Mouse (Mus musculus): ENCODE measurements at regions not wholly inside any gene's neighbourhood (a gene's known extent, or its start where the extent isn't known, plus 50 kb on each side); places are given as distances from the start of the nearest gene placed in this dataset.

- DNase-seq (ENCODE audit: low read depth): no peak
Observed at GRCm38 (mm10) chr4:124395069-124395965, 215.3 kb downstream of the 3100002H09Rik start.

DNA sequence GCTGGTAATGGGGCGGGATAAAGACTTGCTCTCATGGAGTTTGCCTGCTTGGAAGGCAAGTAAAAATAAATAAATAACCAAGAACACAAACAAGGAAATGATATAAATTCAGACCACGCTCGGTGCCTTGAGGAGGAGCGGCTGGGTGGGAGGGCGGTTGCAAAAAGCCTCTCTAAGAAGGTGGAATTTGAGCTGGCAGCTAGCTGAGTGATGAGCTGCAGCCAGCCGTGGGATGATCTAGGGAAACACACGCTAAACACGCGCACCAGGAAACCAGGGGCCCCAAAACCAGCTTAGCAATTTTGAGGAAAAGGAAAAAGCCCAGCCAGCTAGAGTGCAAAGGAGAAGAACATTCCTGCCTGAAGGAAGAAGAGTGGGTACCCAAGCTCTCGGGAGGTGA, 217.0 kb downstream of the 3100002H09Rik start:
- DNase-seq (ENCODE audit: low read depth): no peak

- DNase-seq (ENCODE audit: low read depth): no peak
Observed at GRCm38 (mm10) chr4:124389067-124389466, 221.5 kb downstream of the 3100002H09Rik start.

DNA sequence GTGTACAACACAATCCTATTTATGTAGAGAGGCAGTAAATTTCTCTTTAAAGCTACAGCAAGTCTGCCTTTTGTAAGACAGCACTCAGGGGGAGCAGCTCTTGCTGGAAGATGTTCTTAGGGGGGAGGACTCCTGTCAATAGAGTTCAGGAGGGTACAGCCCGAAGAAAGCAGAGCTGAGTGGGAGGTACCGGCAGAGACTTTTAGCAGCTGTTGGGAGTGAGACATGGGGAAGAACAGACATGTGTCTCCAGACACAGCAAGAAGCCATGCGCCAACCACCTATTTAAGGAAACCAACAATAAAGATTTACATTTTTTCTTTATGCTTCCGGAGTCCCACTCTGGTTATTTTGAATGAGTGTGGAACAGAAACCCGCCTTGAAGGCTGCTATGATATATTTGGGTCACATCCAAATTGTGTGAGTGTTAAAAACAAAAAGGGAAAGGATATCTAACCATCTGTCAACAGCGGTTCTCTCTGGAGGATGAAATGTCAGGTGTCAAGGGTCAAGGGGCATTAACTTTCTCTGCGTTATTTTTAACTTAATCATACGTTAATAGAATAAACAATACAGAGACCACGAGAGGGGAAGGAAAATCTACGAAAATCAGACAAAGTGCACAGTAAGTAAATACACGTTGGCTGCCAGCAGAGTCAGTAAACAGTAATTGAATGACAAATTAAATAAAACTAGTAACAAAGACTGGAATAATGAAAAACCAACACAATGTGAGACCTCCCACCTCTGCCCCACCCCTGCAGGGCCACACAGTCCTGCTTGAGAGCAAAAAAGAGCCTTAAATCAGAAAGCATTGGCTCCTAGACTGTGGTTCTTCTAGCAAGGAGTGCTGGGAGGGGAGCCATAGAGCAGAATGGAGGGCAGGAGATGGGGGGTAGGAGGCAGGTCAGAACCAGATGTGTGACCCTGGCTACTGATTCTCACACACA, 225.2 kb downstream of the 3100002H09Rik start:
- no peak for DNase-seq (ENCODE audit: low read depth)

DNA sequence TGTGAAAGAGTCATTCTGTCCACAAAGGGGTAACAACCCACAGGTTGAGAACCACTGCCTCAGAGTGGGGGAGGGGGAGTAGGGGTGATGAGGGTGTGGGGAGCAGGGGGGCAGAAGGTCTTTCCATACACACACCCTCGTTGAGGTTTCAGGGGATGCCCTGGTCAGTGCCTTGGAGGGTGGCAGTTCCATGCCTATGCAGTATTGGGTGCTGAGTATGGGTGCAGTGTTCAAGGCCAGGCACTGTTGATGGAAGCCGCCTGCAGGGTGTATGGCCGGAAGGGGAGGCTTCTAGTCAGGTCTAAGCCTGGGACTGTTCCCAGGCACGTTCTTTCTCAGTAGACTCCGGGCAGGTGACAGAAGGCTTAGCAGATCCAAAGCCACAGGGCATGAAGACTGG, 234.1 kb downstream of the 3100002H09Rik start:
- no peak for DNase-seq (ENCODE audit: low read depth)

DNA sequence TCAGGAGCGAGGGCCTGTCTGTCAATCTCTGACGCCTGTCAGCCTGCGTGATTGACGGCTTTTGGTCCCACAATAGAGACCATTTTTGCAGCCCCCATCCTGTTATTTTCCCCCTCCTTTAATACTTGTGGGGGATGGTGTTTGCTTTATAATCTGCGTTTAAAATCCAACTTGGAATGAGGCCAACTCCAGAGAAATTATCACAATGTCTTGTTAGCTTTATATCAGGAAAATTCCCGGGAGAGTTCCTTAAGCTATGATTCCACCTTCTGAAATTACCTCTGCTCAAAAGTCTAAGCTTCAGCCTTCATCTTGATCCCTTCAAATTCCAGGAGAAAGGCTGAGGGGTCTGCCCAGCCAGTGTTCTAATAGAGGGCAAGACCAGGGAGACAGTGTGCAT, 235.0 kb downstream of the 3100002H09Rik start:
- DNase-seq (ENCODE audit: low read depth): no peak

DNA sequence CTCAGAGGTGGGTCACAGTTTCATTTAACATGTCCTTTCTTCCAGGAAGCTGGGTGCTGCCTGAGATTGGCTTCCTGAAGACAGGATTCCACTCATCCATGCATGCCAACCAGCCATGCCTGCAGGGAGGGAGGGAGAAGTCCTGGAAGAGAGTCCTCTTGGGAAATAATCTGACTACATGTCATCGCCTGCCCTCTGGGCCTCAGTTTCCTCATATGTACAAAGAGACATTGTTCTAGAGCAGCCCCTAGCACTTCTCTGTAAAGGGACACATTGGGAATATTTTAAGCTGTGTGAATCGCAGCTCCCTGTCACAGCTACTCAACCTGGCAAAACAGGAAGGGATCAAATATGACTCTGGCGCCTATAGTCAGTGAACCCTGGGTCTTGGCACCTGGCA, 241.8 kb downstream of the 3100002H09Rik start:
- DNase-seq (ENCODE audit: low read depth): no peak

DNA sequence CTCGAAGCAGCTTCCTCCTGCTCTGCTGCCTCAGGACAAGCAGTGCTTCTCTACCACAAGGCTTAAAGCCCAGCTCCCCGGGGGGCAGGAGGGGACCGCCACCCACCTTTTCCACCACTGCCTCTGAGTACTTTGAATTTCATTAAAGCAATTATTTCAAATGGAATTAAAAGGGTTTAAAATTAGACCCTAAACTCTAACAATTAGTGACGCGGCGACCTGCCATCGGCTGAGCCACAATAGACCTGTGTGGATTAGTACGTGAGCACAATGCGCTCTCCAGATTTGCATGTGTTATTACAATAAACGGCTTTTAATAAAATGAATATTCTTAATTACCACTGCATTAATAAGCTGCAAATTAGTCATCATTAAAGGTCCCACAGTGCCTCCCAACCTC, 242.5 kb downstream of the 3100002H09Rik start:
- DNase-seq (ENCODE audit: low read depth): no peak

DNA sequence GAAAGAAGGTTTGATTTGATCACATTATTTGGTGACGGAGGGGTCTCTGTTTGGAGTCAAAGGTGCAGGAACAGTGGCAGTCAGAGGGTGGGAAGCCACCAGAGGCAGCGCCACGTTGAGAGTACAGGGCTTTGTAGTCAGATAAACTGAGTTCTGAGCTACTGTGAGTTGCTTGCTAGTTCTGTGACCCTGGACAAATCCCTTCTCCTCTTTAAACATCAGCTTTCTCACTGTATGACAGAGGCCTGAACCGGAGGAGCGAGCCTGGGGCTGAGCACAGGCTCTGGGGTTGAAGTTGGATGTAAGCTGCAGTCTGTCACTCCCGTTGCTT, 250.1 kb downstream of the 3100002H09Rik start:
- DNase-seq (ENCODE audit: low read depth): no peak

DNA sequence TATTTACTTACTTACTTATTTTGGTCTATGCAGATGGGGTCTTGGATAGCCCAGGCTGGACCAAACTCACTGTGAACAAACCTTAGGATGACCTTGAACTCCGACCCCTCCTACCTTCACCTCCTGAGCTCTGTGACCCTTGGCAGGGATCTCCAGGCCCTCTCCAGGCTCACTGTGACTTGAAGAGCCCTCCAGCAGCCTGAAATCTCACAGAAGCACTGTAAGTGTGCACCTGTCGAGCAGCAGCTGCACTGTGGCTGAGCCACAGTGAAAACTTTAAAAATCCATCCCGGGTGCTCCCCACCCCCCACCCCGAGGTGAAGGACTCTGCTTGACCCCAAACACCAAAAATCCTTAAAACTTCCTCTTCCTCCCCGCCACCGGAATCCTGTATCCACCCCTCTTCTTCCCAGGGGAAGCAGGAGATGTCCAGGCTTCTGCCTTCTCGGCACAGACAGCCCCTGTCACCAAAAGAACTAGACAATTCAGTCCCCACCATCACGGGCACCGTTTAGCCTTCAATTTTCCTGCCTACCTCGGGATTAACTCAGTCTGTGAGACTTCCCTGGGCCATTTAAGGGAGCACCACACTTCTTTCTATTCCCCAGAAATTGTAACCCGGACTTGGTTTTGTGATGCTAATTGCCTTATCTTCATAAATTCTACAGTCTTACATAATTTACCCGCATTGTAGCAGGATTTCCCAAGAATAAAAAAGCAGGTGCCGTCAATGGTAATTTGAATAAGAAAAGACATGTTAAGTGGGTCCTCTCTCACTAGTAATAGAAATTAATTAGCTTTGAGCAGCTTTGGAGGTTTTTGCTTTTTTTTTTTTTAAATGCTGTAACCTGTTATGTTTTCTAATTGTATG, 250.7 kb downstream of the 3100002H09Rik start:
- DNase-seq (ENCODE audit: low read depth): no peak

GRCm38 (mm10) chr4:124358456-124358855, 252.1 kb downstream of the 3100002H09Rik start:
- DNase-seq (ENCODE audit: low read depth): peak; percentile 9

GRCm38 (mm10) chr4:124350361-124350760, 260.2 kb downstream of the 3100002H09Rik start:
- DNase-seq (ENCODE audit: low read depth): no peak

GRCm38 (mm10) chr4:124349610-124350295, 260.9 kb downstream of the 3100002H09Rik start:
- no peak for DNase-seq (ENCODE audit: low read depth)

GRCm38 (mm10) chr4:124349055-124349454, 261.5 kb downstream of the 3100002H09Rik start:
- DNase-seq (ENCODE audit: low read depth): no peak

DNA sequence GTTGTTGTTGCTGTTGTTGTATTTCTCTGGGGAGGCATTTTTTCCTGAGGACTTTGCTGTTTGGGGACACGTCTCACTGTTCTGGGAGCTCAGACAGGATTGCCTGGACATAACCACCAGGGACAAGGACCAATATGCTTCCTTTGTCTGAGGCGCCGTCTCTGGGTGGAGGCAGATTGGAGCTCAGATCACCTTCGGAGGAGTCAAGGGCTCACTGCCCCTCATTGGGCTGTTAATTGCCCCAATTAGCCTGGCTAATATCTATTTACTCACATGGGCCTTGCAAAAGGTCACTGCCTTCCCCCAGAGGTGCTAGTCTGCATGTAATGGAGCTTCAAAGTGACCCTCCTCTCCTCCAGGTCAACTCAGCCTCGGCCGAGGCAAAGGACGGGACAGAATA, 270.5 kb downstream of the 3100002H09Rik start:
- no peak for DNase-seq (ENCODE audit: low read depth)

DNA sequence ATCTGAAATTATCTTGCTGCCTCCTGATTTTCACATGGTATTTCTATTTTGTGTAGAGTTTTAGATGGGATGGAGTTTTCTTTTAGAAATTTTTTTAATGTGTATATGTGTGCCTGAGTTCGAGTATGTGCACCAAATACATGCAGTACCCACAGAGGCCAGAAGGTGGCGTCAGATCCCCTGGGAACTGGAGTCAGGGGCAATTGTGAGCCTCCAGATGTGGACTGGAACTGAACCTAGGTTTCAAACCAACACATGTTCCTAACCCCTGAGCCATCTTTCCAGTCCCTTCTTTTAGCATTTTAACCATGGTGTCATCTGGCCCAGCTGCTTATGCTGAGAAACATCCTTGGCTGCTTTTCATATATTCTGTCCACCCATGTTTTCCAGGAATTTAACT, 274.9 kb downstream of the 3100002H09Rik start:
- peak; percentile 12 for DNase-seq (ENCODE audit: low read depth)

DNA sequence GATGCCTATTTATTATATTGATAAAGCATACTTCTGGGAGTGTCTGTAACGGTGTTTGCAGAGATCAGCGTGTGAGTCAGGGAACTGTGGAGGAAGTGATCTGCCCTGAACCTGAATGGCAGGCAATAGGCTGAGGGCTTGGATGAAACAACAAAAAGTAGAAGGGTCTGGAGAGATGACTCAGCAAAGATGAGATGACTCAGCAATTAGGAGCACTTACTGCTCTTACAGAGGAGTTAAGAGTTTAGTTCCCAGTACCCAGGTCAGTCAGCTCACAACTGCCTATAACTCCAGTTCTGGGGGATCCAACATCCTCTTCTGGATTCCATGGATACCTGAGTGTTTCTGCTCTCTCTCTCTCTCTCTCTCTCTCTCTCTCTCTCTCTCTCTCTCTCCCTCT, 277.6 kb downstream of the 3100002H09Rik start:
- no peak for DNase-seq (ENCODE audit: low read depth)

DNA sequence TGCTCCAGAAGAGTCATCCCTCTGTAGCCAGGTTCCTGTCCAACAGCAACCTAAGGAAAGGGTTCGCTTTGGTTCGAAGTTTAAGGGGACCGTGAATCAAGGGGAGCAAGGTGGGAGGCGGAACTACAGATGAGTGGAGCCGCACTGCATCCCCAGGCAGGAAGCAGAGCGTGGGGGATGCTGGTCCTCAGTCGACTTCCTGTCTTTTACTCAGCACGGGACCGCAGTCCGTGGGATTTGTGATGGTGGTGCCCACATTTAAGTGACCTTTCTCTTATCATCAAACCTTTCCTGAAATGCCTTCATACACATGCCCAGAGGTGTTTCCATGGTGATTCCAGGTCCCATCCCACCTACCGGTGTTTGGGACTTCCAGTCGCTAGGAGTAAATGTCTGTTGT, 278.2 kb downstream of the 3100002H09Rik start:
- no peak for DNase-seq (ENCODE audit: low read depth)

- DNase-seq (ENCODE audit: low read depth): no peak
Observed at GRCm38 (mm10) chr4:124329107-124329771, 281.4 kb downstream of the 3100002H09Rik start.

DNA sequence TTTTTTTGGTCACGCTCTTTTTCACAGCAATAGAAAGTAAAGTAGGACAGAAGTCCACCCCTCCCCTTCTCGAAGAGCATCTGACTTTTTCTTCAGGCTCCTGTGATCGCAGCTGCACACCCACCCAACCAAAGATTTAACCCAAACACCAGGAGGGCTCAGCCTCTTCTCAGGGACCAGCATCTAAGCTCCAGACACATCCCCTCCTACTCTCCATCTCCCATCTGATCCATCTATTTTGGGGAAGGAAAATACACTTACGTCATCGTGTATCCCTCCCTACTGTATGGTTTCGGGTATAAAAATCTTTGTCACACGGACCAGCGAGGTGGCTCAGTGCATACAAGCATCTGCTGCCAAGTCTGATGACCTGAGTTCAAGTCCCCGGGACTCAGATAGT, 284.3 kb downstream of the 3100002H09Rik start:
- no peak for DNase-seq (ENCODE audit: low read depth)

- DNase-seq (ENCODE audit: low read depth): no peak
Observed at GRCm38 (mm10) chr4:124323589-124323988, 287.0 kb downstream of the 3100002H09Rik start.
